Mouse (Mus musculus) spleen, postnatal 14 days (tissue): ENCODE data around the gene Magi1.

Source experiments
- DNase-seq, 2 experiments: peaks; one replicate each; pipeline ENCODE4 v3.0.0; 2021 to 2022; ENCODE audit warnings: low spot score in 2 of 2

The Magi1 gene

GRCm38 (mm10) chr6:93897512-93897911, 386.2 kb downstream of the Magi1 start:
- no peak for DNase-seq

GRCm38 (mm10) chr6:93895721-93896120, 388.0 kb downstream of the Magi1 start:
- no peak for DNase-seq

- no peak for DNase-seq
Measured at GRCm38 (mm10) chr6:93893956-93894355, 389.8 kb downstream of the Magi1 start.

- DNase-seq: no peak
Measured at GRCm38 (mm10) chr6:93892922-93893321, 390.8 kb downstream of the Magi1 start.

- DNase-seq: no peak
Measured at GRCm38 (mm10) chr6:93890011-93890410, 393.7 kb downstream of the Magi1 start.

GRCm38 (mm10) chr6:93877337-93877736, 406.4 kb downstream of the Magi1 start:
- DNase-seq: no peak

- no peak for DNase-seq
Measured at GRCm38 (mm10) chr6:93874936-93875335, 408.8 kb downstream of the Magi1 start.

GRCm38 (mm10) chr6:93874376-93874775, 409.3 kb downstream of the Magi1 start:
- DNase-seq: no peak

- DNase-seq: no peak
Measured at GRCm38 (mm10) chr6:93873536-93873935, 410.2 kb downstream of the Magi1 start.

GRCm38 (mm10) chr6:93871516-93871915, 412.2 kb downstream of the Magi1 start:
- no peak for DNase-seq

GRCm38 (mm10) chr6:93870023-93870422, 413.7 kb downstream of the Magi1 start:
- DNase-seq: no peak

- DNase-seq: no peak
Measured at GRCm38 (mm10) chr6:93862263-93862662, 421.5 kb downstream of the Magi1 start.

GRCm38 (mm10) chr6:93856783-93857182, 426.9 kb downstream of the Magi1 start:
- DNase-seq: no peak

GRCm38 (mm10) chr6:93855806-93856641, 427.7 kb downstream of the Magi1 start:
- DNase-seq: no peak

GRCm38 (mm10) chr6:93848942-93849790, 434.6 kb downstream of the Magi1 start:
- no peak for DNase-seq

GRCm38 (mm10) chr6:93845498-93845897, 438.2 kb downstream of the Magi1 start:
- no peak for DNase-seq

GRCm38 (mm10) chr6:93845080-93845479, 438.6 kb downstream of the Magi1 start:
- no peak for DNase-seq

- DNase-seq: no peak
Measured at GRCm38 (mm10) chr6:93844576-93844975, 439.1 kb downstream of the Magi1 start.

GRCm38 (mm10) chr6:93838398-93838797, 445.3 kb downstream of the Magi1 start:
- DNase-seq: no peak

GRCm38 (mm10) chr6:93836585-93836984, 447.1 kb downstream of the Magi1 start:
- no peak for DNase-seq

- no peak for DNase-seq
Measured at GRCm38 (mm10) chr6:93835211-93835610, 448.5 kb downstream of the Magi1 start.

- no peak for DNase-seq
Measured at GRCm38 (mm10) chr6:93828262-93828661, 455.5 kb downstream of the Magi1 start.

GRCm38 (mm10) chr6:93826875-93827274, 456.8 kb downstream of the Magi1 start:
- no peak for DNase-seq
